Mouse (Mus musculus) midbrain, embryonic 11.5 days (tissue): ENCODE data around the gene Cdkn2b. TPM values are rescaled to one million over a fixed set of nuclear protein-coding genes. Genes with fewer than 3 reads are reported as not detected.
A peak's percentile ranks its signal among the peaks of the same experiment; 100 is the strongest.

Experiments used
- ATAC-seq: fragments of 200-750 bp; cut with Nextera tagmentation; 2 replicates; pipeline ENCODE4 v1.8.0; 2017; ENCODE audit warnings: moderate TSS enrichment, moderate library complexity; ENCODE audit not compliant: low FRiP score
- DNase-seq: peaks from one replicate; pipeline ENCODE4 v3.0.0; 2015; ENCODE audit warnings: low spot score; ENCODE audit errors: missing footprints
- H3K27ac ChIP-seq: fragments of 300-500 bp; sonication (generic); 2 replicates; pipeline ENCODE4 v1.5.1; 2014; ENCODE audit warnings: low read depth, low read length
- H3K27me3 ChIP-seq: fragments of 300-500 bp; sonication (generic); 2 replicates; pipeline ENCODE4 v1.6.1; 2014; ENCODE audit warnings: mild to moderate bottlenecking, low read length, moderate library complexity, mixed read lengths; ENCODE audit not compliant: control insufficient read depth, insufficient read depth
- H3K36me3 ChIP-seq: fragments of 300-500 bp; sonication (generic); 2 replicates; pipeline ENCODE4 v1.6.1; 2014; ENCODE audit warnings: mild to moderate bottlenecking, low read length, moderate library complexity, mixed read lengths; ENCODE audit not compliant: control insufficient read depth, insufficient read depth
- H3K4me1 ChIP-seq: fragments of 300-500 bp; sonication (generic); 2 replicates; pipeline ENCODE4 v1.6.1; 2014; ENCODE audit warnings: low read length; ENCODE audit not compliant: control insufficient read depth, insufficient read depth
- H3K4me2 ChIP-seq: fragments of 300-500 bp; sonication (generic); 2 replicates; pipeline ENCODE4 v1.6.1; 2014; ENCODE audit warnings: mild to moderate bottlenecking, moderate library complexity
- H3K4me3 ChIP-seq: fragments of 300-500 bp; sonication (generic); 2 replicates; pipeline ENCODE4 v1.5.1; 2014; ENCODE audit warnings: low read depth, low read length
- H3K9ac ChIP-seq: fragments of 300-500 bp; sonication (generic); 2 replicates; pipeline ENCODE4 v1.6.1; 2014; ENCODE audit warnings: low read length
- H3K9me3 ChIP-seq: fragments of 300-500 bp; sonication (generic); 2 replicates; pipeline ENCODE4 v1.6.1; 2016; ENCODE audit warnings: low read length; ENCODE audit not compliant: control insufficient read depth
- whole genome bisulfite sequencing: fragments of 180-500 bp; shearing (Covaris S2); extraction: QIAGEN DNeasy Blood & Tissue Kit; methylation state at CpG from one replicate; pipeline ENCODE4 v1.1.7; 2014; 5-methylcytosine and 5-hydroxymethylcytosine counted together
- polyA plus RNA-seq: library from polyadenylated mRNA; unstranded; fragments of >200 nt; fragmentation: Nextera tagmentation; extraction: Ambion mirVana; gene quantifications from 2 replicates; pipeline ENCODE4 v1.2.1, GENCODE M21; 2014

The Cdkn2b gene
- 0.15 TPM in 1 of 2 replicates, not detected in the other for polyA plus RNA-seq

GRCm38 (mm10) chr4:89310491-89311254, at the start of gene Cdkn2b:
TSS of gene Cdkn2b (minus strand) at chr4:89311039.
- Histone ChIP-seq H3K4me2 (peak within 1 kb of the TSS; percentile 95), H3K4me1 (peaks cover 2% of the 10 kb centered on the region; the same call in 1 of the 2 replicates), H3K27me3 (peaks cover 65% of the 10 kb centered on the region), H3K27ac (no peak within 1 kb of the TSS), H3K9ac (peak within 1 kb of the TSS; percentile 38), H3K4me3 (peak within 1 kb of the TSS; percentile 48), H3K36me3 (no peaks in the 10 kb centered on the region), H3K9me3 (no peaks in the 10 kb centered on the region)
- ATAC-seq: peak; percentile 95
- peak; percentile 99 for DNase-seq
- WGBS: under 1% methylated on average over 58 of the region's 61 CpGs

GRCm38 (mm10) chr4:89360349-89360748, 49.5 kb upstream of the Cdkn2b start:
- Histone ChIP-seq H3K4me1 (no peaks in the 10 kb centered on the region), H3K4me2 (no peak overlapping the region), H3K9ac (no peak overlapping the region), H3K9me3 (no peaks in the 10 kb centered on the region), H3K27ac (no peak overlapping the region), H3K4me3 (no peak overlapping the region), H3K27me3 (no peaks in the 10 kb centered on the region), H3K36me3 (no peaks in the 10 kb centered on the region)
- 82% methylated on average over 3 of the region's 3 CpGs for WGBS
- ATAC-seq: no peak
- DNase-seq: no peak

DNA sequence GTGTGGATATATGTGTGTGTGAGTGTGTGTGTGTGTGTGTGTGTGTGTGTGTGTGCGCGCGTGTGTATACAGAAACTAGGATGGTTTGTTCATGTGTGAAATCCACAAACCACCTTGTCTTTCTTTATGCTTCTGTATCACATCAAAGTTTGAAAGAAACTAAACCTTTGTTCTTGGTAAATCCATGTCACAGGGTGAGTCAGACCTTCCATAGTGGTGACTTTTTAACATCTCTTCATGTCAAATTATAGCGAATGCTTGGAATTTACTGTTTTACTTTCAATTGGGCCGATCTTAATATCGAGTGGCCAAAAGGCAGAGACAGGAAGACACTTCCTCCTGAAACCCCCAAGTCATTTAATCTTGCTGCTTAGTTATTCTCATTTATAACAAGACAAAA, 48.7 kb upstream of the Cdkn2b start:
- H3K4me3 ChIP-seq: no peak overlapping the region
- DNase-seq: no peak
- no peak overlapping the region for H3K9ac ChIP-seq
- no peak overlapping the region for H3K4me2 ChIP-seq
- ATAC-seq: no peak
- no peaks in the 10 kb centered on the region for H3K9me3 ChIP-seq
- H3K36me3 ChIP-seq: no peaks in the 10 kb centered on the region
- no peaks in the 10 kb centered on the region for H3K27me3 ChIP-seq
- 92% methylated on average over 6 of the region's 6 CpGs for WGBS
- no peak overlapping the region for H3K27ac ChIP-seq
- no peaks in the 10 kb centered on the region for H3K4me1 ChIP-seq

DNA sequence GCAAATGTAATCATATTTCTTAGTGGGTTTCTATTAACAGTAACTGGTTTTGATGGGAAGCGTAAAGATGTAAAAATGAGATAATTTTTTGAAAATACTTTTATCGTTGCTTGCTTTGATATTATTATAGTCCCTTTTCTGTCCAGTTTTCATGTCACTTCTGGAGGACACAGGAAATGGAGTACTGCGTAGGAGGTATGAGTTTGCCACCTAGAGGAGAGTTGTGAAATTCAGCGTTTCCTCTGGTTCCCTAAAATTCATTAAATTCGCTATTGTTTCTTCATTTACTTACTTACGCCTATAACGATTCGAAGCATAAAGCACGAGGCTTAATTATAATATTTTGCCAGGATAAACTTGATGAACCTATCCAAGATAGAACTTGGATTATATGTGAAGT, 43.1 kb upstream of the Cdkn2b start:
- WGBS: 59% methylated on average over 9 of the region's 9 CpGs
- no peak overlapping the region for H3K27ac ChIP-seq
- H3K4me2 ChIP-seq: no peak overlapping the region
- ATAC-seq: no peak
- no peaks in the 10 kb centered on the region for H3K9me3 ChIP-seq
- no peak overlapping the region for H3K9ac ChIP-seq
- no peak for DNase-seq
- H3K4me3 ChIP-seq: no peak overlapping the region
- H3K36me3 ChIP-seq: no peaks in the 10 kb centered on the region
- H3K4me1 ChIP-seq: no peaks in the 10 kb centered on the region
- H3K27me3 ChIP-seq: no peaks in the 10 kb centered on the region

DNA sequence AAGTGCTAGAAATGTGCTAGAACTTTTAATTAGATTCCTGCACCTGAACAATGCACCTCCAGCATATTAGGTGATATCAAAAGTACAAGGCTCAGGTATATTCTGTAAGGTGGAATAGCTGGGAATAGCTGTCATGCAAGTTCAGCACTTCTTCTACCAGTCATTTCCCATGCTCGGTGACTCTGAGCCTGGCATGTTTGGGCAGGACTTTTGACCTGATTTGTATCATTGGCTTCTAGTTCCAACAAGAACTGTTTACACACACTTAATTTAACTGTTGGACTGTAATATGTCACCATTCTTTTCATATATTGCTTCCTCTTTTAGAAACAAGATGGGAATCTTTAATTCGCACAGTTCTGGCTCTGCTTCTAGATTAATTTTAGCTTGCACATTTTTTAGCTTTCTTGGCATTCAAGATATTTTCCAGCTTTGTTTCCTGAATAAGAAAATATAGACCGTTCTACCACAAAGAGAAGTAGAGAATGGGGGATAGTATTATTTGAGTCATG, 42.3 kb upstream of the Cdkn2b start:
- no peaks in the 10 kb centered on the region for H3K36me3 ChIP-seq
- DNase-seq (no peak), ATAC-seq (no peak)
- H3K4me1 ChIP-seq: no peaks in the 10 kb centered on the region
- 84% methylated on average over 3 of the region's 3 CpGs for WGBS
- H3K27me3 ChIP-seq: no peaks in the 10 kb centered on the region
- H3K9me3 ChIP-seq: no peaks in the 10 kb centered on the region
- no peak overlapping the region for H3K4me3 ChIP-seq
- no peak overlapping the region for H3K4me2 ChIP-seq
- no peak overlapping the region for H3K9ac ChIP-seq
- no peak overlapping the region for H3K27ac ChIP-seq

DNA sequence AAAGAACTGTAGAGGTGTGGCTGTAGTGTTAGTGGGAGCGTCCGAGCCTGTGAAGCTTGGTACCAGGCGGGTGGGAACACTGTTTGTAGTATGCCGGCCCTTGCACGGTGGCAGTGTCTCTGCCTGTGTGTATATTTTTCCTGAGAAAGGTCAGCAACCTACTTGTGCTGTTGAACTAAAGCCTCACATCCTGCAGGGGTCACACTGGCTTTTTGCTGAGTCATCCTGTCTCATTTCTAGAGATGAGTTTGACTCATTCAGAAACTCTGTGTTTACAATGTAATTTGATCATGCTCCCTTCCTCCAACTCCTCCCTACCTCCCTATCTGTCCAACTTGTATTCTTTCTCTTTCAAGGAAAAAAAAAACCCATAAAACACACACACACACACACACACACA, 40.6 kb upstream of the Cdkn2b start:
- H3K4me1 ChIP-seq: no peaks in the 10 kb centered on the region
- H3K9me3 ChIP-seq: no peaks in the 10 kb centered on the region
- WGBS: 60% methylated on average over 5 of the region's 5 CpGs
- H3K4me3 ChIP-seq: no peak overlapping the region
- H3K36me3 ChIP-seq: no peaks in the 10 kb centered on the region
- H3K27me3 ChIP-seq: no peaks in the 10 kb centered on the region
- no peak overlapping the region for H3K9ac ChIP-seq
- no peak for ATAC-seq
- no peak overlapping the region for H3K4me2 ChIP-seq
- no peak overlapping the region for H3K27ac ChIP-seq
- no peak for DNase-seq

- no peaks in the 10 kb centered on the region for H3K36me3 ChIP-seq
- 78% methylated on average over 6 of the region's 6 CpGs for WGBS
Measured at GRCm38 (mm10) chr4:89350938-89351451, 40.2 kb upstream of the Cdkn2b start.

DNA sequence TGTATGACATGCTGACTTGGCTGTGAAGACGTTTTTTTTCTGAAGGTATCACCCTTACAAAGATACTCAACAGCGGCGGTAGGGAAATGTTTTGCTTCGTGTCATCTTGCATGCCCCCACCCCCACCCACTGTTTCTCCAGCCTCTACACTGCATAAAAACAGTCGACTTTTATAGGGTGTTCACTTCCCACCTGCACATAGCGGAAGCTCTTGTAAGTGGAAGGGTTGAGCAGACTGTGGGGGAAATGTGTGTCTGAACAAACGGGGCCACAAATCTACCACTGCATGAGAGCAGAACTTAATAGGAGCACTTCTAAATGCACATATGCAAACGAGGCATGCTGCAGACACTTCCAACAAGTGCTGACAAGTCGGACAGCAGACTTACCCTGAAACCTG, 39.6 kb upstream of the Cdkn2b start:
- 71% methylated on average over 9 of the region's 9 CpGs for WGBS
- H3K4me1 ChIP-seq: no peaks in the 10 kb centered on the region
- no peaks in the 10 kb centered on the region for H3K36me3 ChIP-seq
- no peak overlapping the region for H3K4me2 ChIP-seq
- H3K27me3 ChIP-seq: no peaks in the 10 kb centered on the region
- ATAC-seq (no peak), DNase-seq (no peak)
- no peak overlapping the region for H3K4me3 ChIP-seq
- H3K9ac ChIP-seq: no peak overlapping the region
- H3K9me3 ChIP-seq: no peaks in the 10 kb centered on the region
- no peak overlapping the region for H3K27ac ChIP-seq

More at GRCm38 (mm10) chr4:89350938-89351451, 40.2 kb upstream of the Cdkn2b start:
- no peak overlapping the region for H3K4me3 ChIP-seq
- H3K27ac ChIP-seq: no peak overlapping the region
- H3K4me2 ChIP-seq: no peak overlapping the region
- DNase-seq: no peak
- no peak for ATAC-seq
- H3K9ac ChIP-seq: no peak overlapping the region
- no peaks in the 10 kb centered on the region for H3K4me1 ChIP-seq
- no peaks in the 10 kb centered on the region for H3K9me3 ChIP-seq
- no peaks in the 10 kb centered on the region for H3K27me3 ChIP-seq

GRCm38 (mm10) chr4:89348842-89349241, 38.0 kb upstream of the Cdkn2b start:
- no peak overlapping the region for H3K4me2 ChIP-seq
- DNase-seq: no peak
- H3K9ac ChIP-seq: no peak overlapping the region
- H3K27ac ChIP-seq: no peak overlapping the region
- no peak overlapping the region for H3K4me3 ChIP-seq
- no peaks in the 10 kb centered on the region for H3K9me3 ChIP-seq
- no peaks in the 10 kb centered on the region for H3K27me3 ChIP-seq
- WGBS: 71% methylated on average over 5 of the region's 5 CpGs
- H3K36me3 ChIP-seq: no peaks in the 10 kb centered on the region
- no peaks in the 10 kb centered on the region for H3K4me1 ChIP-seq
- no peak for ATAC-seq
